Mouse (Mus musculus): Measurements from ENCODE around the gene Sbsn.

DNA sequence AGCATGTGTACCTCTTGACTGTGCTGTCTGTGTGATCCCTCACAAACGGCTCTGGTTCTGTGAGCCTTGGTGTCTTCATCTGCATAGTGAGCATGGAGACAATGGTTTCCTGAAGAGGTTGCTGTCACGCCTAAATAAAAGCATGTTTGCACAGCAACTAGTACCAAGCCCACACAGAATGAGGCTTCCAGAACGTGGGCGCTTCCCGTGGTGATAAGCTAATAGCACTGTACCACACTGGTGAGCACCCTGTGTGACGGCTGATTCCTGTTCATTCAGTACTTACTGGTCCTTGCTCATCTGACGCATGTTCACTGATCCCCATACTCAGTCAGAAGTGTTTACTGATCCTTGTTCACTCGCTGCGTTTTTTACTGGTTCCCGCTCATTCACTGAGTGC, 38.9 kb downstream of the Sbsn start:
- TF ChIP-seq EP300 (IDR thresholded peaks at IDR 0.05; ENCODE audit: low read depth), result no peak
- TF ChIP-seq CTCF (IDR thresholded peaks at IDR 0.05; ENCODE audit: low read depth), result no peak

Measured in liver, postnatal 0 days (tissue).